Mouse (Mus musculus): ENCODE data around the gene Gm13057. TPM values are rescaled to one million over a fixed set of nuclear protein-coding genes. Genes with fewer than 3 reads are reported as not detected.
"Not testable (repeated sequence)": the region's sequence is repeated elsewhere in the genome, so short reads cannot be mapped to it uniquely, and the experiment has no call there.

The Gm13057 gene
- polyA plus RNA-seq (2015; fragmentation: Nextera tagmentation; extraction: Ambion mirVana), result not detected in 2 replicates

DNA sequence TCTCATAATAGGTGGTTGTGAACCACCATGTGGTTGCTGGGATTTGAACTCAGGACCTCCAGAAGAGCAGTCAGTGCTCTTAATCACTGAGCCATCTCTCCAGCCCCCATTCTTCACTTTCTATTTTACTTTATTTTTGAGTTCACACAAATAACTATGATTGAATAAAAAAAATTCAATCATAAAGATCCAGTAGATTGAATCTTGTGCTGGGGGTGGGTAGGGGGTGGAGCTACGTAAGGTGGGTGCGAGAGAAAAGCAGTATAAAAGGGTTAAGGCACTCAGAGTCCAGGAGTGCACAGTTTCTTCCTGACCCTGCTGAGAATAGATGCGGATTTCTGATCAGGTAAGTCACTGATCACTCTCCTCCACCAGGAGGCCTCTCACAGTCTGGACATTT lies at the start of gene Gm13057, which contains the start of gene BC080695:
Gene Gm13057 (plus strand): TSS at position 310 of the 400 bp plus-strand sequence.
Gene BC080695 (plus strand): TSS at position 301 of the 400 bp plus-strand sequence.
- not testable (repeated sequence) for H3K4me3 ChIP-seq; H3K27me3 ChIP-seq (replicated peaks); H3K27ac ChIP-seq; ATAC-seq (replicated peaks); H3K9ac ChIP-seq; H3K9me3 ChIP-seq; H3K4me2 ChIP-seq; H3K36me3 ChIP-seq (replicated peaks); H3K4me1 ChIP-seq
- no CpG with 5 or more reads among the region's 3 CpGs for WGBS

DNA sequence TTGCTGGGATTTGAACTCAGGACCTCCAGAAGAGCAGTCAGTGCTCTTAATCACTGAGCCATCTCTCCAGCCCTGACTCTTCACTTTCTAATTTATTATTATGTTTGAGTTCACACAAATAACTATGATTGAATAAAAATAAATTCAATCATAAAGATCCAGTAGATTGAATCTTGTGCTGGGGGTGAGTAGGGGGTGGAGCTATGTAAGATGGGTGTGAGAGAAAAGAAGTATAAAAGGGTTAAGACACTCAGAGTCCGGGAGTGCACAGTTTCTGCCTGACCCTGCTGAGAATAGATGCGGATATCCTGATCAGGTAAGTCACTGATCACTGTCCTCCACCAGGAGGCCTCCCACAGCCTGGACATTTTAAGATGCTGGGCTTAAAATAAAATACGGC lies 40.5 kb upstream of the Gm13057 start, which contains the start of gene Gm13043:
Gene Gm13043 (plus strand): TSS at position 301 of the 400 bp plus-strand sequence.
- H3K4me3 ChIP-seq, result no peak within 1 kb of the TSS
- H3K4me2 ChIP-seq, result no peak within 1 kb of the TSS
- 77% methylated on average over 3 of the region's 3 CpGs for WGBS
- ATAC-seq (replicated peaks), result no peak
- no peaks in the 10 kb centered on the region for H3K4me1 ChIP-seq
- H3K27me3 ChIP-seq (replicated peaks), result no peaks in the 10 kb centered on the region
- no peak within 1 kb of the TSS for H3K27ac ChIP-seq
- no peaks in the 10 kb centered on the region for H3K9me3 ChIP-seq
- no peaks in the 10 kb centered on the region for H3K36me3 ChIP-seq (replicated peaks)
- no peak within 1 kb of the TSS for H3K9ac ChIP-seq

DNA sequence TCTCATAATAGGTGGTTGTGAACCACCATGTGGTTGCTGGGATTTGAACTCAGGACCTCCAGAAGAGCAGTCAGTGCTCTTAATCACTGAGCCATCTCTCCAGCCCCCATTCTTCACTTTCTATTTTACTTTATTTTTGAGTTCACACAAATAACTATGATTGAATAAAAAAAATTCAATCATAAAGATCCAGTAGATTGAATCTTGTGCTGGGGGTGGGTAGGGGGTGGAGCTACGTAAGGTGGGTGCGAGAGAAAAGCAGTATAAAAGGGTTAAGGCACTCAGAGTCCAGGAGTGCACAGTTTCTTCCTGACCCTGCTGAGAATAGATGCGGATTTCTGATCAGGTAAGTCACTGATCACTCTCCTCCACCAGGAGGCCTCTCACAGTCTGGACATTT lies 15.9 kb upstream of the Gm13057 start, which contains the start of gene Gm13040:
Gene Gm13040 (plus strand): TSS at position 301 of the 400 bp plus-strand sequence.
- H3K4me3 ChIP-seq; H3K4me1 ChIP-seq; H3K27me3 ChIP-seq (replicated peaks); ATAC-seq (replicated peaks); H3K36me3 ChIP-seq (replicated peaks); H3K4me2 ChIP-seq; H3K9me3 ChIP-seq; H3K9ac ChIP-seq; H3K27ac ChIP-seq: not testable (repeated sequence)
- no CpG with 5 or more reads among the region's 3 CpGs for WGBS

Other genes with a start within 250 kb of the Gm13057 start
- gene Lrrc38, start 202.0 kb upstream of the Gm13057 start, polyA plus RNA-seq (2015; fragmentation: Nextera tagmentation; extraction: Ambion mirVana), result 0.27 and 0.31 TPM in 2 replicates
- gene Pramel1, start 157.3 kb upstream of the Gm13057 start, polyA plus RNA-seq (2015; fragmentation: Nextera tagmentation; extraction: Ambion mirVana), result not detected in 2 replicates
- 25.6 and 27.4 TPM in 2 replicates for gene Pramef8, start 139.3 kb upstream of the Gm13057 start, polyA plus RNA-seq (2015; fragmentation: Nextera tagmentation; extraction: Ambion mirVana)
- not detected in 2 replicates for gene Oog4, start 101.4 kb upstream of the Gm13057 start, polyA plus RNA-seq (2015; fragmentation: Nextera tagmentation; extraction: Ambion mirVana)
- gene Gm13043, start 40.4 kb upstream of the Gm13057 start, polyA plus RNA-seq (2015; fragmentation: Nextera tagmentation; extraction: Ambion mirVana), result not detected in 2 replicates
- not detected in 2 replicates for gene Gm13040, start 15.8 kb upstream of the Gm13057 start, polyA plus RNA-seq (2015; fragmentation: Nextera tagmentation; extraction: Ambion mirVana)
- gene BC080695, start within 50 bp of the Gm13057 start, polyA plus RNA-seq (2015; fragmentation: Nextera tagmentation; extraction: Ambion mirVana), result not detected in 2 replicates
- gene Gm13083, start 63.3 kb downstream of the Gm13057 start, polyA plus RNA-seq (2015; fragmentation: Nextera tagmentation; extraction: Ambion mirVana), result not detected in 2 replicates
- not detected in 2 replicates for gene Gm13088, start 105.5 kb downstream of the Gm13057 start, polyA plus RNA-seq (2015; fragmentation: Nextera tagmentation; extraction: Ambion mirVana)
- gene Gm13089, start 151.0 kb downstream of the Gm13057 start, polyA plus RNA-seq (2015; fragmentation: Nextera tagmentation; extraction: Ambion mirVana), result not detected in 2 replicates
- gene Gm13078, start 167.7 kb downstream of the Gm13057 start, polyA plus RNA-seq (2015; fragmentation: Nextera tagmentation; extraction: Ambion mirVana), result not detected in 2 replicates
- gene Gm13023, start 237.6 kb downstream of the Gm13057 start, polyA plus RNA-seq (2015; fragmentation: Nextera tagmentation; extraction: Ambion mirVana), result not detected in 2 replicates